Mouse (Mus musculus) adrenal gland, postnatal 36 days (tissue): ENCODE data around the gene Mbd3l1. TPM values are rescaled to one million over a fixed set of nuclear protein-coding genes. Genes with fewer than 3 reads are reported as not detected.

Experiments
- DNase-seq, 2 experiments: peaks; one replicate each; pipeline ENCODE4 v3.0.0; 2021; ENCODE audit warnings: mixed read lengths in 1 of 2
- long read RNA-seq, 2 experiments: library from polyadenylated mRNA; stranded (forward); transcript quantifications; one replicate each; pipeline ENCODE4 v2.0.0; 2021; ENCODE audit warnings: borderline sequencing depth in 2 of 2
- microRNA-seq: library from miRNA; unstranded; fragments of <30 nt; microRNA quantifications from one replicate; pipeline ENCODE4 v1.2.0, GENCODE M21; 2021
- total RNA-seq, 2 experiments: library from RNA; stranded (reverse); gene quantifications; 2 replicates each; pipeline ENCODE4 v1.2.3; 2021

The Mbd3l1 gene
- not detected for total RNA-seq
- long read RNA-seq, experiment 1: 0 reads
- long read RNA-seq, experiment 2: 0 reads

GRCm38 (mm10) chr9:18478168-18478567, at the start of gene Mbd3l1, which contains the start of gene Zfp558:
Gene Mbd3l1 (plus strand): TSS chr9:18478359.
Gene Zfp558 (minus strand): TSS chr9:18478268.
- no peak for DNase-seq

- DNase-seq: no peak
Measured at GRCm38 (mm10) chr9:18430354-18430753, 47.8 kb upstream of the Mbd3l1 start, which contains the start of gene Mbd3l2. Gene Mbd3l2 (plus strand): TSS chr9:18430654.

- DNase-seq: peak; percentile 13 to 15
Measured at GRCm38 (mm10) chr9:18431687-18432086, 46.5 kb upstream of the Mbd3l1 start.

GRCm38 (mm10) chr9:18456520-18456919, 21.6 kb upstream of the Mbd3l1 start:
- no peak for DNase-seq

GRCm38 (mm10) chr9:18467350-18467749, 10.8 kb upstream of the Mbd3l1 start:
- no peak for DNase-seq

- no peak for DNase-seq
Measured at GRCm38 (mm10) chr9:18468005-18468404, 10.2 kb upstream of the Mbd3l1 start.

GRCm38 (mm10) chr9:18473324-18474128, 4.6 kb upstream of the Mbd3l1 start:
- peak; percentile 74 for DNase-seq

- DNase-seq: no peak
Measured at GRCm38 (mm10) chr9:18508098-18508497, 29.9 kb downstream of the Mbd3l1 start.

Small RNA genes lying within 50 kb of the gene (microRNA-seq; reads per million reads assigned to microRNA genes)
- not detected for gene Gm22854

Other genes starting within 250 kb of the Mbd3l1 start
- 100 to 1,000 TPM in 1 of 2 experiments, 10 to 100 TPM in 1; 71.3 to 116 TPM for gene Chordc1, start 186.2 kb upstream of the Mbd3l1 start, total RNA-seq
- gene Naalad2, start 75.4 kb upstream of the Mbd3l1 start, total RNA-seq: 1 to 10 TPM; 3.9 to 4.3 TPM
- not detected for gene Ubtfl1, start 73.9 kb upstream of the Mbd3l1 start, total RNA-seq
- gene Mbd3l2, start 47.7 kb upstream of the Mbd3l1 start, total RNA-seq: not detected
- 1 to 10 TPM in 1 of 2 experiments, under 1 TPM in 1; 0.89 to 1.2 TPM for gene Zfp558, start 91 bp upstream of the Mbd3l1 start, total RNA-seq
- 1 to 10 TPM; 2.6 to 3.2 TPM for gene Muc16, start 196.2 kb downstream of the Mbd3l1 start, total RNA-seq